Mouse (Mus musculus) limb, embryonic 11.5 days (tissue): ENCODE results near the gene Cel. TPM values are rescaled to one million over a fixed set of nuclear protein-coding genes. Genes with fewer than 3 reads are reported as not detected.
"Not testable (repeated sequence)": the region's sequence is repeated elsewhere in the genome, so short reads cannot be mapped to it uniquely, and the experiment has no call there.

ENCODE experiments used
- ATAC-seq: fragments of 200-750 bp; cut with Nextera tagmentation; 2 replicates; pipeline ENCODE4 v1.8.0; 2017; ENCODE audit warnings: low read depth; ENCODE audit not compliant: insufficient number of reproducible peaks, low FRiP score, low TSS enrichment
- DNase-seq: peaks from one replicate; pipeline ENCODE4 v3.0.0-alpha.2; 2015; ENCODE audit warnings: low spot score
- H3K27ac ChIP-seq: fragments of 300-500 bp; sonication (generic); replicated peaks from 2 replicates; pipeline ENCODE4 v1.5.1; 2014; ENCODE audit warnings: low read depth, mild to moderate bottlenecking, low read length
- H3K27me3 ChIP-seq: fragments of 300-500 bp; sonication (generic); 2 replicates; pipeline ENCODE4 v1.6.1; 2014; ENCODE audit warnings: mild to moderate bottlenecking, low read length, mixed read lengths; ENCODE audit not compliant: control insufficient read depth, insufficient read depth
- H3K36me3 ChIP-seq: fragments of 300-500 bp; sonication (generic); 2 replicates; pipeline ENCODE4 v1.6.1; 2014; ENCODE audit warnings: mild to moderate bottlenecking, low read length, moderate library complexity, mixed read lengths; ENCODE audit not compliant: control insufficient read depth, insufficient read depth
- H3K4me1 ChIP-seq: fragments of 300-500 bp; sonication (generic); 2 replicates; pipeline ENCODE4 v1.6.1; 2014; ENCODE audit warnings: low read length, mixed read lengths; ENCODE audit not compliant: control insufficient read depth, insufficient read depth
- H3K4me2 ChIP-seq: fragments of 300-500 bp; sonication (generic); 2 replicates; pipeline ENCODE4 v1.6.1; 2014; ENCODE audit warnings: low read depth, mild to moderate bottlenecking, moderate library complexity; ENCODE audit not compliant: severe bottlenecking
- H3K4me3 ChIP-seq: fragments of 300-500 bp; sonication (generic); 2 replicates; pipeline ENCODE4 v1.5.1; 2014; ENCODE audit warnings: low read depth, low read length
- H3K9ac ChIP-seq: fragments of 300-500 bp; sonication (generic); 2 replicates; pipeline ENCODE4 v1.6.1; 2014; ENCODE audit warnings: mild to moderate bottlenecking, low read length
- H3K9me3 ChIP-seq: fragments of 300-500 bp; sonication (generic); 2 replicates; pipeline ENCODE4 v1.6.1; 2016; ENCODE audit warnings: low read length; ENCODE audit not compliant: control insufficient read depth
- WGBS: fragments of 180-500 bp; shearing (Covaris S2); extraction: QIAGEN DNeasy Blood & Tissue Kit; methylation state at CpG from one replicate; pipeline ENCODE4 v1.1.7; 2014; 5-methylcytosine and 5-hydroxymethylcytosine counted together
- microRNA-seq: library from miRNA; unstranded; fragments of <30 nt; microRNA quantifications from one replicate; pipeline ENCODE4, GENCODE M21; 2016
- polyA plus RNA-seq: library from polyadenylated mRNA; unstranded; fragments of >200 nt; fragmentation: Nextera tagmentation; extraction: Ambion mirVana; gene quantifications from 2 replicates; pipeline ENCODE4 v1.2.1, GENCODE M21; 2014

The Cel gene
- polyA plus RNA-seq, 1 experiment from 2014 or later: not detected

DNA sequence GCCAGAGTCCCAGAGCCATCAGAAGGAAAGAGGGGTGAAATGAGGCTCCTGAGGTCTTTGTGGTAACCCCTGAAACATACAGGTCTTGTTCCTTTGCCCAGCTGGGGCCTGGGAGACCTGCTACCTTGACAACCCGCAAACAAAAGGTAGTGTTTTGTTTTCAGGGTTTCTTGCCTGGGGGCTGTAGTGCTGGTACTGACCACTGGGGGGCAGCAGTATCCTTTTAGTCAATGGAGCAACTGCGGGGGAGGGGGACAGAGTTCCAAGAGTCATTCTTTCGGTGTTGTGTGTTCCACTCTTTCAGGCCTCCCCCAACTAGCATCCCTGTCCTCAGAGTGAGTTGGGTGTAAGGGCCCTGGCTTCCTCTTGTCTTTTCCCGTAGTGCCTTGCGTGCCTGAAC lies 48.7 kb downstream of the Cel start:
- DNase-seq (peak; percentile 94), ATAC-seq (no peak)
- H3K9ac ChIP-seq: peak overlapping the region; percentile 90; the same call in 1 of the 2 replicates
- H3K9me3 ChIP-seq: no peaks in the 10 kb centered on the region
- no peak overlapping the region for H3K27ac ChIP-seq
- peak overlapping the region; percentile 68 for H3K4me3 ChIP-seq
- peaks cover 6% of the 10 kb centered on the region; the same call in 1 of the 2 replicates for H3K4me1 ChIP-seq
- no peaks in the 10 kb centered on the region for H3K36me3 ChIP-seq
- no peaks in the 10 kb centered on the region for H3K27me3 ChIP-seq
- H3K4me2 ChIP-seq: peak overlapping the region; percentile 92
- 19% methylated on average over 5 of the region's 5 CpGs for WGBS

DNA sequence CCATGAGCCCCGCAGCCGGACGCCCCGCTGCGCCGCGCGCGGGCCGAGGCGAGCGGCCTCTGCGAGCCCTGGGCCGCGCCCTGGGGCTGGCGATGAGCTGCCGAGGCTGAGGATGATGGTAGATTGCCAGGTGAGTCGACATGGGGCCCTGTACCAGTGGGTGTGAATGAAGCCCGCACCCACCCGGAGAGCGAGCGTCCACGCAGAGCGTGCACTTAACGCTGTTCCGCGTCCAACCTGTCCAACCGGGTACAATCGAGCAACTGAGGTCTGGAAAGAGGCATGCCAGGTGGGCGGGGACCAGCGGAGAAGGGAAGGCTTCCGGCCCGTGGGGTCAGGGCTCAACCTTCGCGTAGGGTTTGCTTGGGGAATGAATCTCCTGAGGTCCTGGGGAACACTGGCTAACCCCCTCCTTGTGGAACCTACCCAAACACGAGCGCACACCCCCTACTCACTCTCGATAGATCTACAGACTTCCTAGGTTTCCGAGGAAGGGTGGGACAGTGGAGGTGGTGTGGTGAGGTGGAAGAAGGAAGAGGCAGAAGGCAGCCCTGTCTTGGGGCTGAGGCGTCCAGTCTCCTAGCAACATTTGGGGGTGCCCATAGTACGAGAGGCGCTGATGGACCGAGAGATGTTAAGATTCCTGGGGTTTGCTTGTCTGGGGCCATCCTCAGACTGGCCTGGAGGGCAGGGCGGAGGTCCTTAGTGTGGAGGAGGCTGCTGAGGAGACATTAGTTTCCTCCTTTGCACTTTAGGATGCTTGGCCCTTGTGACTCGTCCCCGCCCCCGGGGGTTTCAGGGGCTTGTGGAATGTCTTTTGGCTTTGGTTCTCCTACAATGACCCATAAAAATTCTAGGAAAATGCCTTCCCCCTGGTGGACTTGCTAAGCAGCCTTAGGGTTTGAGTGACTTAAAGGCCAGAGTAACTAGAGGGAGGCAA lies 49.5 kb downstream of the Cel start:
- DNase-seq (peak; percentile 73), ATAC-seq (peak; percentile 48)
- H3K36me3 ChIP-seq: no peaks in the 10 kb centered on the region
- H3K4me1 ChIP-seq: peaks cover 6% of the 10 kb centered on the region; the same call in 1 of the 2 replicates
- peak overlapping the region; percentile 68 for H3K4me3 ChIP-seq
- H3K9me3 ChIP-seq: no peaks in the 10 kb centered on the region
- 0 out of 2 replicates have a peak overlapping the region, but pooled peaks have one; percentile 24 for H3K27ac ChIP-seq
- H3K27me3 ChIP-seq: no peaks in the 10 kb centered on the region
- peak overlapping the region; percentile 92 for H3K4me2 ChIP-seq
- H3K9ac ChIP-seq: peak overlapping the region; percentile 90
- WGBS: 6% methylated on average over 47 of the region's 47 CpGs

DNA sequence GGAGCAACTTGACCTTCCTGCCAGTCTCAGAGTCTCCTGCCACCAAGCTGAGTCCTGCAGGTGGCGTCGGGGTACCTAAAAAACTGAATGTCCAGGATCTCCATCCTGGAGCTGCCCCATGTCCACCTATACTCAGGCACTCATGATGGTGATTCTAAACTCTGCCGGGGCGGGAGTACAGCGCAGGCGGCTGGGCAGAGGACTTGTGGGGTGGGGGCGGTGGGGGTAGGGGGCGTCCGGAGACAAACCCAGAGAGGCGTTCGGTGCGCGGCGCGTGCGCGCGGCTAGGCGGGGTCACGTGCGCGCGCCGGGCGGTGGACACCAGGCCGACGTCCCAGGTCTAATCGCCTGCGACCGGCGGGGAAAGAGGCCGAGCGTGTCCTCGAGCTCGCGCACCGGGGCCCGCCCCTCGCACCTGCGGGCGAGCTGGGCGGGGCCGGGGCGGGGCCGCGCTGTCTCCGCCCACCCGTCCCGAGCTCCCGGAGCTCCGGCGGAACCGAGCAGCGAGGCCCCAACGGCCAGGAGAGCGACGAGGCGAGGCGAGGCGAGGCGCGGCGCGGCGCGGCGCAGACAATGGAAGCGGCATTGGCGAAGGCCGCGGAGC lies 50.3 kb downstream of the Cel start, which contains the start of gene Ralgds:
Ralgds (plus strand) TSS at position 328 of the 604 bp plus-strand sequence.
- Histone ChIP-seq H3K9ac (peak within 1 kb of the TSS; percentile 90), H3K36me3 (no peaks in the 10 kb centered on the region), H3K4me3 (peak within 1 kb of the TSS; percentile 68), H3K9me3 (no peaks in the 10 kb centered on the region), H3K27ac (0 out of 2 replicates have a peak within 1 kb of the TSS, but pooled peaks have one; percentile 24), H3K4me1 (peaks cover 3% of the 10 kb centered on the region; the same call in 1 of the 2 replicates), H3K4me2 (peak within 1 kb of the TSS; percentile 92), H3K27me3 (no peaks in the 10 kb centered on the region)
- DNase-seq (peak; percentile 83), ATAC-seq (peak; percentile 61)
- WGBS: 1% methylated on average over 51 of the region's 71 CpGs

DNA sequence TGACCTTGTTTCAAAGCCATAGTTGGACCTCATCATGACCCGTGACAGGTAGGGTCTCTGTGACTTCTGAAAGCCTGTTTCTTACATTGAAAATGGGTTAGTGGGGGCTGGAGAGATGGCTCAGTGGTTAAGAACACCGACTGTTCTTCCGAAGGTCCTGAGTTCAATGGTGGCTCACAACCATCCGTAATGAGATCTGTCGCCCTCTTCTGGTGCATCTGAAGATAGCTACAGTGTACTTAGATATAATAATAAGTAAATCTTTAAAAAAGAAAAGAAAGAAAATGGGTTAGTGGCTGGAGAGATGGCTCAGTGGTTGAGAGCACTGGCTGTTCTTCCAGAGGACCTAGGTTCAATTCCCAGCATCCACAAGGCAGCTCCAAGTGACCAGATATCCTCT lies 51.6 kb downstream of the Cel start:
- H3K9me3 ChIP-seq, H3K27me3 ChIP-seq, DNase-seq, H3K4me3 ChIP-seq, H3K4me1 ChIP-seq, H3K27ac ChIP-seq, H3K9ac ChIP-seq, H3K4me2 ChIP-seq, H3K36me3 ChIP-seq, ATAC-seq: not testable (repeated sequence)
- 52% methylated on average over 5 of the region's 5 CpGs for WGBS

DNA sequence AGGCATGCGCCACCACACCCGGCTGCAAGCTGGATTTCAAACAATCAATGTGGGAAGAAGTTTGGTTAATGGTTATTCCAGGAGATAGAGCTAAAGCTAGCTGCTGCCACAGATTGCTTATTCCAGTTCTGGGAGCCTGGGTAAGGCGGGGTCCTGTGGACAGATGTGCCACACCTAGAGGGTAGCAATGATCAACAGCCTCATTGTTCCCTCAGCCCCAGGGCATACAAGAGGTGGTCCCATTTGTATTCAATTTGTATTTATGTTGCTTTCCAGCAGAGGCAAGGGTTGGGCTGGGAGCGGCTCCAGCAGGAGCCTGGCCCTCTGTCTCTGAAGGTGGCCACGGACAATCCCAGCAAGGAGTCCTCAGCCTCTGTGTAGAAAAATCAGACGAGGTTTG lies 56.9 kb downstream of the Cel start:
- H3K4me1 ChIP-seq: no peaks in the 10 kb centered on the region
- no peak overlapping the region for H3K4me2 ChIP-seq
- no peaks in the 10 kb centered on the region for H3K27me3 ChIP-seq
- no peaks in the 10 kb centered on the region for H3K36me3 ChIP-seq
- DNase-seq: no peak
- WGBS: 72% methylated on average over 6 of the region's 6 CpGs
- H3K27ac ChIP-seq: no peak overlapping the region
- no peak overlapping the region for H3K4me3 ChIP-seq
- no peaks in the 10 kb centered on the region for H3K9me3 ChIP-seq
- no peak overlapping the region for H3K9ac ChIP-seq
- ATAC-seq: no peak

DNA sequence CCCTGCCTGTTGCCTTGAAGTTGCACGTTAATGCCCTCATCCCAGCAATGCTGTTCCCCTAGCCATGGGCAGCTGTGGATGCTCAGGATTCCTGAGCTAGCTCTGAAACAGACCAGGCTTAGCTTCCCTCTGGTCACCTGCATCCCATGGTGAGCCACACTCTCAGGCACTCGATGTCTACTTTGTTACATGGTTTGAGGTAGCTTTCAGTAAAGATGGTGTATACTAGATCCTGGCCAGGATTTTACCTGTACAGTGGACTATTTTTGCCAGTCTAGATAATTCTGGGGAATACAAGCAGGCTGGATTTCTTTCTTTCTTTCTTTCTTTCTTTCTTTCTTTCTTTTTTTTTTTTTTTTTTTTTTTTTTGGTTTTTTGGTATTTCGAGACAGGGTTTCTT lies 57.4 kb downstream of the Cel start, which contains the start of gene Gm10134:
Gm10134 (plus strand) TSS at position 301 of the 400 bp plus-strand sequence.
- no peak within 1 kb of the TSS for H3K4me2 ChIP-seq
- ATAC-seq (no peak), DNase-seq (no peak)
- H3K27me3 ChIP-seq: no peaks in the 10 kb centered on the region
- H3K4me3 ChIP-seq: no peak within 1 kb of the TSS
- 74% methylated on average over 3 of the region's 3 CpGs for WGBS
- no peak within 1 kb of the TSS for H3K9ac ChIP-seq
- no peaks in the 10 kb centered on the region for H3K9me3 ChIP-seq
- no peak within 1 kb of the TSS for H3K27ac ChIP-seq
- H3K4me1 ChIP-seq: no peaks in the 10 kb centered on the region
- H3K36me3 ChIP-seq: no peaks in the 10 kb centered on the region

Small RNA genes within 50 kb of the gene (microRNA-seq; reads per million reads assigned to microRNA genes)
- not detected for gene Gm22824

Other genes with a start within 250 kb of the Cel start
- gene Ppp1r26, start 116.6 kb downstream of the Cel start, polyA plus RNA-seq: 5.3 and 5.4 TPM in 2 replicates
- gene 1700007K13Rik, start 97.1 kb downstream of the Cel start, polyA plus RNA-seq: 0.95 and 0.96 TPM in 2 replicates
- 70.4 and 72.9 TPM in 2 replicates for gene Mrps2, start 95.3 kb downstream of the Cel start, polyA plus RNA-seq
- not detected in 2 replicates for gene Gbgt1, start 66.5 kb downstream of the Cel start, polyA plus RNA-seq
- gene Gm10134, start 57.3 kb downstream of the Cel start, polyA plus RNA-seq: not detected in 2 replicates
- 37.3 and 43.1 TPM in 2 replicates for gene Ralgds, start 50.3 kb downstream of the Cel start, polyA plus RNA-seq
- gene Gtf3c5, start 20.3 kb upstream of the Cel start, polyA plus RNA-seq: 48.6 and 48.9 TPM in 2 replicates
- 0.77 and 2.2 TPM in 2 replicates for gene Gfi1b, start 58.6 kb upstream of the Cel start, polyA plus RNA-seq
- gene Tsc1, start 77.8 kb upstream of the Cel start, polyA plus RNA-seq: 23.2 and 23.6 TPM in 2 replicates
- gene Spaca9, start 136.3 kb upstream of the Cel start, polyA plus RNA-seq: 1.7 and 2.0 TPM in 2 replicates
- 0.52 and 0.91 TPM in 2 replicates for gene Ak8, start 136.8 kb upstream of the Cel start, polyA plus RNA-seq